Mouse (Mus musculus): ENCODE measurements around the gene Tekt1.

DNA sequence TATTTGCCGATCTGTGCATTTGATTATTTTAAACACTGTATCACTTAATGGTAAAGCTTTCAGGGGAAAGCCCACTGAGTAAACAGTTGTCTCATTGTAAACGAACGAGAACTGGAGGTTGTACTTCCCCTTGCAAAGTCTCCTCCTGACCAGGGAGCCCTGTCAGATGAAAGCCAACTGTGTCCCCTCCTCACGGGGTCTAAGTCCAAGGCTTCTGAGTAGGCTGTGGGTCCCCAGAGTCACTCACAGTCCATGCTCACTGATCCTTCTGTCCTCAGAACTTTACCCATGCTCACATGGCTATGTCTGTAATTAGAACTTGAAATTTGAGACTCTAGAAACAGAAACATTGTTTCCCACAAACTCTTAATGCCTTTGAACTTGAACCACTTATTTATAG lies 12.6 kb downstream of the Tekt1 start:
- TF ChIP-seq POLR2A (IDR thresholded peaks at IDR 0.05; ENCODE audit: low read depth, low read length) = no peak
- no peak for TF ChIP-seq POLR2AphosphoS2 (IDR thresholded peaks at IDR 0.05; ENCODE audit: low read depth, low read length)

Measured in CH12.LX (cell line).